Mouse (Mus musculus) small intestine, adult 10 weeks (tissue): ENCODE measurements around the gene Mrpl43. TPM values are rescaled to one million over a fixed set of nuclear protein-coding genes. Genes with fewer than 3 reads are reported as not detected.

Experiments used
- polyA plus RNA-seq: library from polyadenylated mRNA; stranded (reverse); fragments of 350-450 nt; fragmentation: Illumina TruSeq; extraction: RNeasy Lipid Tissue Mini Kit (QIAGEN cat#74804); gene quantifications from one replicate; pipeline ENCODE4 v1.2.3, GENCODE M21; 2014; ENCODE audit warnings: low replicate concordance

Gene Mrpl43
- polyA plus RNA-seq = 14.4 TPM

GRCm38 (mm10) chr19:45005957-45006712 lies at the start of gene Mrpl43:
Gene Mrpl43 (minus strand): TSS chr19:45006442.

GRCm38 (mm10) chr19:45047417-45047934 lies 41.2 kb upstream of the Mrpl43 start, which contains the start of gene Sfxn3:
Gene Sfxn3 (plus strand): TSS chr19:45047503.

GRCm38 (mm10) chr19:45045651-45046050 lies 39.4 kb upstream of the Mrpl43 start, which contains the start of gene Pdzd7:
Gene Pdzd7 (minus strand): TSS chr19:45045717.

GRCm38 (mm10) chr19:45014335-45014971 lies 8.2 kb upstream of the Mrpl43 start, which contains the start of gene Lzts2:
Gene Lzts2 (plus strand): TSS chr19:45014414.

GRCm38 (mm10) chr19:45005444-45005843 lies 798 bp downstream of the Mrpl43 start, which contains the start of gene Twnk:
Gene Twnk (plus strand): TSS chr19:45005663.

GRCm38 (mm10) chr19:44988831-44989566 lies 17.2 kb downstream of the Mrpl43 start, which contains the start of gene Sema4g:
Gene Sema4g (plus strand): TSS chr19:44989101.

Other genes starting within 250 kb of the Mrpl43 start
- gene Slf2, start 75.3 kb downstream of the Mrpl43 start, polyA plus RNA-seq = 25.8 TPM
- 11.7 TPM for gene Sema4g, start 17.3 kb downstream of the Mrpl43 start, polyA plus RNA-seq
- gene Twnk, start 779 bp downstream of the Mrpl43 start, polyA plus RNA-seq = 3.7 TPM
- gene Lzts2, start 8.0 kb upstream of the Mrpl43 start, polyA plus RNA-seq = 4.0 TPM
- gene Pdzd7, start 39.3 kb upstream of the Mrpl43 start, polyA plus RNA-seq = 0.71 TPM
- 3.8 TPM for gene Sfxn3, start 41.1 kb upstream of the Mrpl43 start, polyA plus RNA-seq
- not detected for gene Kazald1, start 68.8 kb upstream of the Mrpl43 start, polyA plus RNA-seq
- gene Tlx1, start 144.2 kb upstream of the Mrpl43 start, polyA plus RNA-seq = not detected
- not detected for gene Lbx1, start 229.4 kb upstream of the Mrpl43 start, polyA plus RNA-seq